Mouse (Mus musculus): Measurements from ENCODE around the gene Fcamr. TPM values are rescaled to one million over a fixed set of nuclear protein-coding genes. Genes with fewer than 3 reads are reported as not detected.
A peak's percentile ranks its signal among the peaks of the same experiment; 100 is the strongest.

The Fcamr gene
- not detected in 2 replicates for polyA plus RNA-seq (2015; fragmentation: Nextera tagmentation; extraction: Ambion mirVana)

DNA sequence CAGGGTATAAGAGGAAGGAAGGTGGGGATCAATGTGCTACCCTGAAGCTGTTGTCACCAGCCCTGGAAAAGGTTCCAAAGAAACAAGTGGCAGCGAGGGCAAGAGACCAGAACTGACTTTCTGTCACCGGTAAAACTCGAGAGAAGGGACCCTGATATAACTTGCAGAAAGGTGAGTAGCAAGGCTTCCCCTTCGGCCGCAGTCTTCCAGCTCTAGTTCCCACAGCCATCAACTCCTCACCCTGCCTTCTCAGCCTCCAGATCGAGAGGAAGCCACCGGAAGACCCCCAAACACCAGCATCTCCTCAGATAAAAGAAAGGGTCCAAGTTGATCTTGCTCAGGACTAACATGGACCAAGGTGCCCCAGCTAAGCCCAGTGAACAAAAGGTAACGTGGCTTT is at the start of gene Fcamr:
TSS of gene Fcamr (plus strand) at position 301 of the 400 bp plus-strand sequence.
- ATAC-seq (ENCODE audit: borderline replicate concordance, extremely low read depth, low FRiP score, low TSS enrichment) = no peak
- Histone ChIP-seq H3K9ac (no peak within 1 kb of the TSS), H3K36me3 (no peaks in the 10 kb centered on the region), H3K27me3 (no peaks in the 10 kb centered on the region), H3K4me3 (no peak within 1 kb of the TSS), H3K9me3 (no peaks in the 10 kb centered on the region), H3K4me1 (no peaks in the 10 kb centered on the region), H3K4me2 (no peak within 1 kb of the TSS), H3K27ac (no peak within 1 kb of the TSS)
- 83% methylated on average over 8 of the region's 8 CpGs for WGBS

DNA sequence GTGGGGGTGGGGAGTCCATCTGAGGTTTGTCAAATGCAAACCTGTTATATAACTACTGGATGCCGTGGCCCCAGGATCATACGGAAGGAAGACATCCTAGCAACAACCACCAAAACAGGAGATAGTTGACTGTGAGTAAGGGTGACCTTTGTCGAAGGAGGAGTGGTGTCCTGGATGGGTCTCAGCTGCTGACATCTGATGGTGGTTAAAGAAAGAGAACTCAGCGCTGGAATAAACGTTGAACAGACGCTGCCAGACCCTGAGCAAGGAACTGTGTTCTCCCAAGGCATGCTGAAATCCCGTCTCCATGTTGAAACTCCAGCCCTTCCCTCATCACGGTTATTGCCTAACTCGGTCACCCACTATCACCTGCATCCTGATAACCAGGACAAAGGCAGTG is 41.0 kb upstream of the Fcamr start:
- no peak overlapping the region for H3K4me2 ChIP-seq
- WGBS = 40% methylated on average over 9 of the region's 9 CpGs
- ATAC-seq (ENCODE audit: borderline replicate concordance, extremely low read depth, low FRiP score, low TSS enrichment) = no peak

DNA sequence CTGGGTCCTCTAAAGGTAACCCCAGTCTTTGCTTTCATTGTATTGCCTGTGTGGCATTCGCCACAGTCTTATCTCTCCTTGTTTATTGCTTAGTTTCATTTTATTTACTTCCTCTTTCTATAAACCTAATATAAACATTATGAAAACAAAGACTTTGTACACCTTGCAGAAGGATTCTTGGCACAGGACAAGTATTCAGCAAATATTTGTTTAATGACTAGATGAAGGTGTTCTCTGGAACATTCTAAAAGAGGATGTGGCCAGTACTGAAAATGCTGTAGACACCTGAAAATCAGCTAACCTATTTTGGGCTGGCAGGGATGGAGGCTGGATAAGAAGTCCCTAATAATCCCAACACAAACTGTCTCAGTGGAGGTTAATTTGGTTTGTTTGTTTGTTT is 39.1 kb upstream of the Fcamr start:
- no peaks in the 10 kb centered on the region for H3K9me3 ChIP-seq
- ATAC-seq (ENCODE audit: borderline replicate concordance, extremely low read depth, low FRiP score, low TSS enrichment) = no peak
- no peak overlapping the region for H3K9ac ChIP-seq
- no peak overlapping the region for H3K4me3 ChIP-seq
- H3K4me1 ChIP-seq = 0 out of 2 replicates have a peak, but pooled peaks cover 3% of the 10 kb centered on the region
- H3K4me2 ChIP-seq = no peak overlapping the region
- H3K36me3 ChIP-seq = no peaks in the 10 kb centered on the region
- 46% methylated on average over 1 of the region's 1 CpGs for WGBS
- H3K27me3 ChIP-seq = no peaks in the 10 kb centered on the region
- H3K27ac ChIP-seq = peak overlapping the region; percentile 44; the same call in 1 of the 2 replicates

More for the DNA sequence above, 41.0 kb upstream of the Fcamr start:
- Histone ChIP-seq H3K27me3 (no peaks in the 10 kb centered on the region), H3K36me3 (no peaks in the 10 kb centered on the region), H3K9ac (no peak overlapping the region), H3K9me3 (no peaks in the 10 kb centered on the region), H3K27ac (no peak overlapping the region), H3K4me1 (0 out of 2 replicates have a peak, but pooled peaks cover 3% of the 10 kb centered on the region), H3K4me3 (no peak overlapping the region)

DNA sequence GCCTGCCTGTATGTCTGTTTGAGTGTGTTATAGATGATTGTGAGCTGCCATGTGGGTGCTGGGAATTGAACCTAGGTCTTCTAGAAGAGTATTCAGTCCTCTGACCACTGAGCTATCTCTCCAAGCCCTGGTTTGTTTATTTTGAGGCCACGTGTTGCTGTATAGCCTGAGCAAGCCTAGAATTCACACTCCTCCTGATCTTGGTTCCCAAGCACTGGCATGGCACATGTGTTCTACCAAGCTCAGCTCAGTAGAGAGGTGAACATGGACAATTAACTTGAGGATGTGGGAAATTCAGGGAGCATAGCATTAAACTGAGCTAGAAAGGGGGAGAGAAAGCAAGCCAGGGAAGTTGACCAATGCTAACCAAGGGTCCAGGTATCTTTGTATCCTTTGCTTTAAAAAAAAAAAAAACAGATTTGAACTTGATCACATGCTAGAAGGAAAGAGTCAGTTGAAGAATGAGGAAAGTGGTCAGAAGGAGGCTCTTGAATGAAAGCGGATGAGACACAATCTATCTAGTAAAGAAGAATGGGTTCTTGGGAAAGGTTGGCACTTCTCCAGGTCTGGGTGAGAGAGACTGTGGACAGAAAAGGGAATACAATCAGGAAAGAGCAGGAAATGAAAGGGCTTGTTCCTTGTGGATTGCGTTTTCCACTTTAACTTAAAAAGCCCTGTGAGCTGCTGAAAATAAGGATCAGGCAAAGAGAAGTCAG is 38.5 kb upstream of the Fcamr start:
- Histone ChIP-seq H3K4me1 (peaks cover 7% of the 10 kb centered on the region; the same call in 1 of the 2 replicates), H3K9ac (no peak overlapping the region), H3K36me3 (no peaks in the 10 kb centered on the region), H3K4me2 (no peak overlapping the region), H3K27me3 (no peaks in the 10 kb centered on the region), H3K4me3 (no peak overlapping the region), H3K27ac (0 out of 2 replicates have a peak overlapping the region, but pooled peaks have one; percentile 26), H3K9me3 (no peaks in the 10 kb centered on the region)
- WGBS = 50% methylated on average over 3 of the region's 3 CpGs
- no peak for ATAC-seq (ENCODE audit: borderline replicate concordance, extremely low read depth, low FRiP score, low TSS enrichment)

DNA sequence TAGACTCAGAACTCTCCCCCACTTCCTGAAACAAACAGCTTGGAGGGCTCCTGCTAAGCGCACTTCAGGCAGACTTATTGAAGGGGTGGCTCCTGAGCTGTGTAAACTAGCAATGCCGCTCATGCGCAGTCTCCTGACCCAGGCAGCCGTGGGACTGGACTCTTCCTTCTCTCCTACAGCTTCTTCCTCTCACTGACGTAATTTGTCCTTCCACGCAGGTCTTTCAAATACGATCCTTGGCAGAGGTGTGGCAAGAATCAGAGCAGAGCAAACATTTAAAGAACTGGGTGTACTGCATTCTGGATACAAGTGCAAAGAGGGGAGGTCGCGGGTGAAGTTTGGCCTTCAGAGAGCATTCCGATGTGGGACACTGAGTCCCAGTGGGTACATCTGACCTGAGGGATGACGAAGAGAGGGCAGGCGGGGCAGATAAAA is 36.7 kb upstream of the Fcamr start:
- Histone ChIP-seq H3K4me1 (peaks cover 8% of the 10 kb centered on the region; the same call in 1 of the 2 replicates), H3K27ac (peak overlapping the region; percentile 83), H3K9ac (no peak overlapping the region), H3K36me3 (no peaks in the 10 kb centered on the region), H3K9me3 (no peaks in the 10 kb centered on the region), H3K4me2 (peak overlapping the region; percentile 7; the same call in 1 of the 2 replicates), H3K4me3 (no peak overlapping the region), H3K27me3 (no peaks in the 10 kb centered on the region)
- peak; percentile 94 for ATAC-seq (ENCODE audit: borderline replicate concordance, extremely low read depth, low FRiP score, low TSS enrichment)
- WGBS = 55% methylated on average over 12 of the region's 12 CpGs

DNA sequence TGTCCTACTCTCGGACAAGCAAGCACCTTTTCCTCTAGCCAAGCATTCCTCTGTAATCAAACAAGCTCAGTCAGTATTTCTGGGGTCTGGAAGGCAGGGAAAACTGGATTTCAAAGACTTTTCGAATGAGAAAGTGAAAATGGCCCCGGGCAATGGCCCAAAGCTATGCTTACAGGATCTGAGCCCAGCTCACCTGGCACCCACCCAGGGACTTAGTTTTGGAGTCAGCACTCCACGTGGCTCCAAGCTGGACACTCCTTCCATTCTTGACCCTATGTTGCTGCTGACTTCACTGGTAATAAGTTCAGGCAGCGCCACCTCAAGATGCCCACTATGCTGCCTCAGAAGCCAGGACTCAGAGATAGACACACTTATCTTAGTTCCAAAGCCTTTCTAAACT is 33.6 kb upstream of the Fcamr start:
- Histone ChIP-seq H3K4me3 (no peak overlapping the region), H3K27me3 (no peaks in the 10 kb centered on the region), H3K27ac (no peak overlapping the region), H3K9me3 (no peaks in the 10 kb centered on the region), H3K4me2 (no peak overlapping the region), H3K36me3 (no peaks in the 10 kb centered on the region), H3K4me1 (peaks cover 18% of the 10 kb centered on the region), H3K9ac (no peak overlapping the region)
- no peak for ATAC-seq (ENCODE audit: borderline replicate concordance, extremely low read depth, low FRiP score, low TSS enrichment)
- 77% methylated on average over 5 of the region's 5 CpGs for WGBS

DNA sequence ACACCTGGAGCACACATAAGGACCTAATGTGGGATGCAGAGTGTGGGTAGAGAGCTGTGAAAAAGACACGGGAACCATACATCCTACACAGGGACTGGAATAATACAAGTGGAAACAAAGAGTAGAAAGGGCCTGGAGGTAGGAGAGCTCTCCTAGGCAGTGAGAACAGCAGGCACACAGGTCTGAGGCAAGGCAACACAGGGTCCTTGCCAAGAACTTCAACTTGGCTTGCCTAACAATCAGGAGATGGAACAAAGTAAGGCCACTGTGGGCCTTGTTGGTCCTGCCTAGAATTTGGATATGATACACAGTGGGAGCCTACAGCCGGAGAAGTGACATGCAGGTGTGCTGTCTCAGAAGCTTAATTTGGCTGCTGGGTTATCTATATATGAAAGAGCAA is 30.8 kb upstream of the Fcamr start:
- ATAC-seq (ENCODE audit: borderline replicate concordance, extremely low read depth, low FRiP score, low TSS enrichment) = no peak
- peak overlapping the region; percentile 89 for H3K27ac ChIP-seq

DNA sequence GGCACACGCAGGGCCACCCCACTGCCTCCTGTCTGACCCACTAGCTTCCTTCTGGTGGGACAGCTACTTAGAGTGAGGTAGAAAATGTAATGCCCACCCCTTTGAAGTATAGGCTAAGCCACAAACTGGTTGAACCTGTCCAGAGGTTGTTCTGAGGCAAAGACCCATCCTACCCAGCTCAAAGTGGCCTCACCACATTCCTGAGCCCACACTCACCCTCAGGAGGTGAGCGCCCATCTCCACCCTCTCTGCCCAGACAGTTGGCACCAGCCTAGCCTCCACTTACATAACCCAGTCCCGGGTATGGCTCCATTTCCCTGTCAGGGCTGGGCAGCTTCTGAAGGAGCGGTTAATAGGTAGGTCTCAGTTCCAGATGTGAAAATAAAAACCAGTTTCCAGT is 30.2 kb upstream of the Fcamr start:
- Histone ChIP-seq H3K9ac (no peak overlapping the region), H3K27me3 (no peaks in the 10 kb centered on the region), H3K9me3 (no peaks in the 10 kb centered on the region), H3K4me2 (peak overlapping the region; percentile 27; the same call in 1 of the 2 replicates), H3K4me1 (peaks cover 15% of the 10 kb centered on the region), H3K4me3 (no peak overlapping the region), H3K36me3 (no peaks in the 10 kb centered on the region), H3K27ac (peak overlapping the region; percentile 89)
- 59% methylated on average over 4 of the region's 4 CpGs for WGBS
- peak; percentile 94 for ATAC-seq (ENCODE audit: borderline replicate concordance, extremely low read depth, low FRiP score, low TSS enrichment)

More for the DNA sequence above, 30.8 kb upstream of the Fcamr start:
- Histone ChIP-seq H3K4me1 (peaks cover 15% of the 10 kb centered on the region), H3K27me3 (no peaks in the 10 kb centered on the region), H3K9ac (no peak overlapping the region), H3K4me2 (peak overlapping the region; percentile 27; the same call in 1 of the 2 replicates), H3K4me3 (no peak overlapping the region), H3K9me3 (no peaks in the 10 kb centered on the region), H3K36me3 (no peaks in the 10 kb centered on the region)
- 74% methylated on average over 2 of the region's 2 CpGs for WGBS

DNA sequence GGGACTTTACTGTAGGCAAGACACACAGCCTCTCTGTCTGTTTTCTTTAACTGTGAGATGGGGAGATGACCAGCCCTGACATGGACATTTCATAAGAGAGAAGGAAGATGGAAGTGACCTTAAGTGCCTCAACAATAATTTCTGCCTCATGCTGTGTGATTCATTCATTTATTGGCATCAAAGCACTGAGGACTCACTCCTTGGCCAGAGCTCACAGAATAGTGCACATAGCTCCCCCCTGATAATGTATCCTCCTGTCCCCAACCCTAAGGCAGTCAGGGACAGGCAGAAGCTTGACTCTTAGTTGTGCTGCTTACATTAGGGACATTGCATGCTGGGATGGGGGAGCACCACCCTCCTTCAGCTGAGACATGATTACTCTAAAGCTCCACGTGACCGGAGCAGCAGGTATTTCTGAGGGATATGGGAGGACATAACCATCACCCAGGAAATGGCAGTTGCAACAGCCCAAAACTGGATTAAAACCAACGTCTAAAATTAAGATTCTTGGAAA is 29.7 kb upstream of the Fcamr start:
- no peak overlapping the region for H3K9ac ChIP-seq
- no peak for ATAC-seq (ENCODE audit: borderline replicate concordance, extremely low read depth, low FRiP score, low TSS enrichment)
- no peak overlapping the region for H3K4me3 ChIP-seq
- peak overlapping the region; percentile 89 for H3K27ac ChIP-seq
- no peaks in the 10 kb centered on the region for H3K9me3 ChIP-seq
- 0 out of 2 replicates have a peak overlapping the region, but pooled peaks have one; percentile 10 for H3K4me2 ChIP-seq
- H3K36me3 ChIP-seq = no peaks in the 10 kb centered on the region
- WGBS = 60% methylated on average over 3 of the region's 3 CpGs
- peaks cover 15% of the 10 kb centered on the region for H3K4me1 ChIP-seq
- no peaks in the 10 kb centered on the region for H3K27me3 ChIP-seq

DNA sequence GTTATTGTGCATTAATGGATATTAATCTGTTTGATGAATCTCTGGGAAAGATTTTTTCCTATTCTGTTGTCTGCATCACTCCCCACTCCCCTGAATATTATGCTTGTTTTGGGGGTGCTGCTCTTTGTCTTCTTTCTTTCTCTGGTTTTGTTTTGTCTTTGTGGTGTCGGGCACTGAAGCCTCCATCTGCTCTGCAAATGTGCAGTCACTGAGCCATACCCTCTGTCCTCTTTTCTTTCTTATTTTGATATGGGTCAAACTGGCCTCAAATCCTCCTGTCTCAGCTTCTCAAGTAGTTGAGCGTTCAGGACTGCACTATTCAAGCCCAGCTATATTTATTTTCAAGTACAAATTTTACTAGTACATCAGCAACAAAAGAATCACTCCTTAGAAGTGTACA is 25.5 kb upstream of the Fcamr start:
- peaks cover 5% of the 10 kb centered on the region for H3K4me1 ChIP-seq
- no peak overlapping the region for H3K4me2 ChIP-seq
- H3K36me3 ChIP-seq = no peaks in the 10 kb centered on the region
- H3K27me3 ChIP-seq = no peaks in the 10 kb centered on the region
- H3K9me3 ChIP-seq = no peaks in the 10 kb centered on the region
- no peak overlapping the region for H3K27ac ChIP-seq
- ATAC-seq (ENCODE audit: borderline replicate concordance, extremely low read depth, low FRiP score, low TSS enrichment) = no peak
- 62% methylated on average over 2 of the region's 2 CpGs for WGBS
- no peak overlapping the region for H3K9ac ChIP-seq
- H3K4me3 ChIP-seq = no peak overlapping the region

DNA sequence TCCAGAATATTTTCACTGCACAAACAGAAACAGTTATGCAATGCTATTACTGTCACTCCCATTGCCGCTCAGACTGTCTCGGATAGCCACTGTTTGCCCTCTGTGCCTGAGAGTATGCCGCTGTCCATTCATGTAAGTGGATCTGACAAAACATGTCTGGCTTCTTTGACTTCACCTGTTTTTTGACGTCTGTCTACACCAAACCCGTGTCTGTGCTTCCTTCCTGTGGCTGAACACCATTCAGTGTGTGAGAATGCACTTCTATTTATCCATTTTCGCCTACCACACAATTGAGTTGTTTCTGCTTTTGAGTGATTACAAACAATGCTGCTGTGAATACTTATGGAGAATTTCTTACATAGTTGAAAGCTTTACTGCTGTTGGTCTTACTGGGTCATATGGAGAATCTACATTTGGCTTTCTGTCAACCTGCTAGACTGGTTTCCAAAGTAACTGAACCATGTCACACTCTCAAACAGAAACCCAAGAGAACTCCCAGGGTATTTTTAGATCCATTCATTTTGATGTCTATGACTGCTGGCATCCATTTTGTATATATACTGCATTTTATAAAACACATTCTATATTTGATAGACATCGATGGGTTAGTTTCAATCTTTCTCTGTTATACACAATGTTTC is 24.9 kb upstream of the Fcamr start:
- no peaks in the 10 kb centered on the region for H3K9me3 ChIP-seq
- no peak overlapping the region for H3K4me3 ChIP-seq
- no peak overlapping the region for H3K9ac ChIP-seq
- H3K4me2 ChIP-seq = no peak overlapping the region
- WGBS = 59% methylated on average over 7 of the region's 7 CpGs
- no peak for ATAC-seq (ENCODE audit: borderline replicate concordance, extremely low read depth, low FRiP score, low TSS enrichment)
- no peaks in the 10 kb centered on the region for H3K36me3 ChIP-seq
- H3K27me3 ChIP-seq = no peaks in the 10 kb centered on the region
- peaks cover 4% of the 10 kb centered on the region; the same call in 1 of the 2 replicates for H3K4me1 ChIP-seq
- H3K27ac ChIP-seq = no peak overlapping the region

DNA sequence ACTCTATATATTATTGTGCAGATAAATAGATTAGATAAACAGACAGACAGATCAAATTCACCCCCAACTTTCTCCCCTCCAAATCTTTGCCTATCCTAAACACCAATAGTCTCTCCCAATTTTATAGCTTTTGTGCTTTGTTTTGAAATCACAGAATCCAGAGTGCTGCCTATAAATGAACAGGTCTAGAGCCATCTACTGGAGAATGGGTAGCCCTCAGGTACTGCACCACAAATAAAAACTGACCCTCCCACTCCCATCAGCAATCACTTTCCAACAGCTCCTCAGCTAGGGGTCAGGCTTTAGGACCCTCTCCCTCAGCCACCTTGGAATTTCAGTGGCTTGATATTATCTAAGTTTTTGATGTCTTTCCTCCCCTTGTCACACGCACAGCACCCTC is 24.1 kb upstream of the Fcamr start:
- H3K36me3 ChIP-seq = no peaks in the 10 kb centered on the region
- H3K4me3 ChIP-seq = no peak overlapping the region
- no peaks in the 10 kb centered on the region for H3K9me3 ChIP-seq
- H3K4me2 ChIP-seq = no peak overlapping the region
- no peak overlapping the region for H3K9ac ChIP-seq
- 59% methylated on average over 1 of the region's 1 CpGs for WGBS
- H3K4me1 ChIP-seq = no peaks in the 10 kb centered on the region
- ATAC-seq (ENCODE audit: borderline replicate concordance, extremely low read depth, low FRiP score, low TSS enrichment) = no peak
- H3K27ac ChIP-seq = no peak overlapping the region
- no peaks in the 10 kb centered on the region for H3K27me3 ChIP-seq

Data from lung, embryonic 15.5 days (tissue).